Mouse (Mus musculus) E14TG2a.4 (cell line): ENCODE data around the gene Hdac8.

Experiments
- CTCF ChIP-seq: conservative IDR thresholded peaks from 2 replicates; pipeline ENCODE4 v1.5.1; 2014; ENCODE audit warnings: low read length
- NANOG ChIP-seq: IDR thresholded peaks from 2 replicates; pipeline ENCODE4 v1.6.1; 2014; ENCODE audit warnings: borderline replicate concordance, low read length, mixed read lengths
- POU5F1 ChIP-seq: IDR thresholded peaks from 2 replicates; pipeline ENCODE4 v1.6.1; 2014; ENCODE audit warnings: low read length, borderline replicate concordance

DNA sequence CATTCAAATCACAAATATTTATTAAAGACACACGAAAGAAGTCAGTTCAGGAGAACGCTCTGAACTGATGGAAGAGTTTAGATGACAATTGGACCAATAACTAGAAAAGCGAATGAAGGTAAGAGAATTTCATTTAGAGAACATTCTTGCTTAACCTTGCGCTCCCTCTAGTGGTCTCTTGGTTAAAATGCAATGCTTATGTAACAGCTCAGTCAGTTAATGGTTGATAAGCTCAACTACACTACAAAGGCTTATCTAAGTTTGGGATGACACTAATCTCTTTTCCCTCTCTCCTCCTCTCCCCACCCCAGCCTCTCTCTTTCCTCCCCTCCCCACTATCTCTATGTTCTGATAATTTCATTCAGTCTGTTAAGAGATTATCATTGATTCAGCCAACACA lies 26.2 kb downstream of the Hdac8 start:
- TF ChIP-seq CTCF (peak; percentile 45), NANOG (no peak), POU5F1 (no peak)
